Mouse (Mus musculus) thymus, adult 2 months (tissue): ENCODE results near the gene Nfia. TPM values are rescaled to one million over a fixed set of nuclear protein-coding genes. Genes with fewer than 3 reads are reported as not detected.
A peak's percentile ranks its signal among the peaks of the same experiment; 100 is the strongest.

Experiments
- DNase-seq: peaks from one replicate; pipeline ENCODE4 v3.0.0; 2021
- H3K27ac ChIP-seq: fragments of 200-500 bp; 2 replicates; pipeline ENCODE4 v1.5.1; 2012; ENCODE audit warnings: low read length, control low read depth; ENCODE audit not compliant: control insufficient read depth, insufficient read depth
- H3K27me3 ChIP-seq: fragments of 200-500 bp; 2 replicates; pipeline ENCODE4 v1.6.1; 2012; ENCODE audit warnings: mild to moderate bottlenecking, low read length, moderate library complexity, mixed read lengths; ENCODE audit not compliant: control insufficient read depth, insufficient read depth
- H3K36me3 ChIP-seq: fragments of 200-500 bp; 2 replicates; pipeline ENCODE4 v1.6.1; 2012; ENCODE audit warnings: mild to moderate bottlenecking, low read length, moderate library complexity; ENCODE audit not compliant: control insufficient read depth, insufficient read depth
- H3K4me1 ChIP-seq: fragments of 200-500 bp; replicated peaks from 2 replicates; pipeline ENCODE4 v1.6.1; 2012; ENCODE audit warnings: low read length; ENCODE audit not compliant: control insufficient read depth, insufficient read depth
- H3K4me3 ChIP-seq: fragments of 200-500 bp; 2 replicates; pipeline ENCODE4 v1.5.1; 2012; ENCODE audit warnings: mild to moderate bottlenecking, low read length, control low read depth, moderate library complexity; ENCODE audit not compliant: control insufficient read depth, insufficient read depth
- CTCF ChIP-seq: fragments of 200-500 bp; IDR thresholded peaks from 2 replicates; pipeline ENCODE4 v1.5.1; 2012; ENCODE audit warnings: mild to moderate bottlenecking, control low read depth, low read length, moderate library complexity, borderline replicate concordance; ENCODE audit not compliant: control insufficient read depth, poor library complexity, insufficient read depth; ENCODE audit errors: extremely low read depth
- POLR2A ChIP-seq: fragments of 200-500 bp; IDR thresholded peaks from 2 replicates; pipeline ENCODE4 v1.6.1; 2012; ENCODE audit warnings: mild to moderate bottlenecking, low read length, control low read depth, moderate library complexity; ENCODE audit not compliant: control insufficient read depth, poor library complexity, insufficient read depth; ENCODE audit errors: extremely low read depth
- WGBS: fragments of 180-500 bp; shearing (Covaris S2); methylation state at CpG from one replicate; pipeline ENCODE4 v1.1.7; 2018; 5-methylcytosine and 5-hydroxymethylcytosine counted together
- polyA plus RNA-seq: library from polyadenylated mRNA; depleted of rRNA; stranded (reverse); fragments of >200 nt; gene quantifications from 2 replicates; pipeline ENCODE4 v1.2.3, GENCODE M21; 2012

Gene Nfia
- polyA plus RNA-seq, 1 experiment = 26.4 TPM

- Histone ChIP-seq H3K4me3 (no peak overlapping the region), H3K27ac (no peak overlapping the region), H3K4me1 (peaks cover 39% of the 10 kb centered on the region), H3K36me3 (no peaks in the 10 kb centered on the region), H3K27me3 (no peaks in the 10 kb centered on the region)
- no peak for TF ChIP-seq POLR2A
- no peak for TF ChIP-seq CTCF
- no peak for DNase-seq
- WGBS = 41% methylated on average over 1 of the region's 1 CpGs
Measured at GRCm38 (mm10) chr4:98098663-98099062, 326.1 kb downstream of the Nfia start.

- H3K27ac ChIP-seq = no peak overlapping the region
- no peak for TF ChIP-seq POLR2A
- TF ChIP-seq CTCF = no peak
- 95% methylated on average over 5 of the region's 5 CpGs for WGBS
Measured at GRCm38 (mm10) chr4:98099433-98099832, 326.9 kb downstream of the Nfia start.

GRCm38 (mm10) chr4:98101153-98102096 is 328.9 kb downstream of the Nfia start:
- Histone ChIP-seq H3K27ac (no peak overlapping the region), H3K4me3 (no peak overlapping the region), H3K4me1 (peaks cover 43% of the 10 kb centered on the region), H3K27me3 (no peaks in the 10 kb centered on the region), H3K36me3 (no peaks in the 10 kb centered on the region)
- 59% methylated on average over 10 of the region's 10 CpGs for WGBS
- DNase-seq = peak; percentile 53
- TF ChIP-seq POLR2A = no peak
- TF ChIP-seq CTCF = no peak

More at GRCm38 (mm10) chr4:98099433-98099832, 326.9 kb downstream of the Nfia start:
- H3K36me3 ChIP-seq = no peaks in the 10 kb centered on the region
- DNase-seq = no peak
- H3K4me1 ChIP-seq = peaks cover 35% of the 10 kb centered on the region
- H3K4me3 ChIP-seq = no peak overlapping the region
- no peaks in the 10 kb centered on the region for H3K27me3 ChIP-seq

- H3K4me1 ChIP-seq = peaks cover 45% of the 10 kb centered on the region
- WGBS = 88% methylated on average over 24 of the region's 24 CpGs
- no peaks in the 10 kb centered on the region for H3K36me3 ChIP-seq
- TF ChIP-seq POLR2A = no peak
- no peak for TF ChIP-seq CTCF
- no peak for DNase-seq
- no peaks in the 10 kb centered on the region for H3K27me3 ChIP-seq
- no peak overlapping the region for H3K27ac ChIP-seq
- no peak overlapping the region for H3K4me3 ChIP-seq
Measured at GRCm38 (mm10) chr4:98102625-98103336, 330.2 kb downstream of the Nfia start.

- H3K36me3 ChIP-seq = no peaks in the 10 kb centered on the region
- 94% methylated on average over 2 of the region's 2 CpGs for WGBS
- no peak overlapping the region for H3K4me3 ChIP-seq
- no peak for DNase-seq
- H3K27ac ChIP-seq = no peak overlapping the region
- H3K27me3 ChIP-seq = no peaks in the 10 kb centered on the region
- TF ChIP-seq CTCF (no peak), POLR2A (no peak)
- H3K4me1 ChIP-seq = peaks cover 45% of the 10 kb centered on the region
Measured at GRCm38 (mm10) chr4:98103337-98103666, 330.8 kb downstream of the Nfia start.

GRCm38 (mm10) chr4:98104161-98104560 is 331.6 kb downstream of the Nfia start:
- DNase-seq = no peak
- TF ChIP-seq CTCF (no peak), POLR2A (no peak)
- Histone ChIP-seq H3K36me3 (no peaks in the 10 kb centered on the region), H3K27me3 (no peaks in the 10 kb centered on the region), H3K27ac (no peak overlapping the region), H3K4me1 (peaks cover 44% of the 10 kb centered on the region), H3K4me3 (no peak overlapping the region)
- WGBS = 97% methylated on average over 8 of the region's 8 CpGs
